Mouse (Mus musculus) liver, embryonic 13.5 days (tissue): ENCODE data around the gene Lrp4. TPM values are rescaled to one million over a fixed set of nuclear protein-coding genes. Genes with fewer than 3 reads are reported as not detected.

Experiments used
- polyA plus RNA-seq: library from polyadenylated mRNA; unstranded; fragments of >200 nt; fragmentation: Nextera tagmentation; extraction: Ambion mirVana; gene quantifications from 2 replicates; pipeline ENCODE4 v1.2.1, GENCODE M21; 2015

The Lrp4 gene
- polyA plus RNA-seq, 1 experiment from 2014 or later = 0.93 TPM

Other genes with a start within 250 kb of the Lrp4 start
- gene Ddb2, start 220.5 kb upstream of the Lrp4 start, polyA plus RNA-seq = 5.5 and 6.0 TPM in 2 replicates
- gene Pacsin3, start 201.6 kb upstream of the Lrp4 start, polyA plus RNA-seq = 10.5 and 11.5 TPM in 2 replicates
- gene Arfgap2, start 192.5 kb upstream of the Lrp4 start, polyA plus RNA-seq = 64.1 and 70.4 TPM in 2 replicates
- gene 1110051M20Rik, start 12.8 kb upstream of the Lrp4 start, polyA plus RNA-seq = 7.5 and 7.7 TPM in 2 replicates
- 47.8 and 52.8 TPM in 2 replicates for gene Ckap5, start 69.3 kb downstream of the Lrp4 start, polyA plus RNA-seq
- 135 and 155 TPM in 2 replicates for gene F2, start 178.9 kb downstream of the Lrp4 start, polyA plus RNA-seq
- gene Zfp408, start 192.3 kb downstream of the Lrp4 start, polyA plus RNA-seq = 2.1 and 2.5 TPM in 2 replicates
- gene Arhgap1, start 192.3 kb downstream of the Lrp4 start, polyA plus RNA-seq = 42.3 and 50.5 TPM in 2 replicates